Mouse (Mus musculus) kidney, embryonic 15.5 days (tissue): ENCODE measurements around the gene Bbs9. TPM values are rescaled to one million over a fixed set of nuclear protein-coding genes. Genes with fewer than 3 reads are reported as not detected.

Experiments used
- ATAC-seq: fragments of 200-750 bp; cut with Nextera tagmentation; replicated peaks from 2 replicates; pipeline ENCODE4 v1.8.0; 2017; ENCODE audit warnings: moderate TSS enrichment; ENCODE audit not compliant: low FRiP score
- H3K27ac ChIP-seq: fragments of 300-500 bp; sonication (generic); 2 replicates; pipeline ENCODE4 v1.5.1; 2015; ENCODE audit warnings: mild to moderate bottlenecking, inconsistent platforms
- H3K27me3 ChIP-seq: fragments of 300-500 bp; sonication (generic); 2 replicates; pipeline ENCODE4 v1.6.1; 2015; ENCODE audit warnings: inconsistent platforms
- H3K36me3 ChIP-seq: fragments of 300-500 bp; sonication (generic); 2 replicates; pipeline ENCODE4 v1.6.1; 2015; ENCODE audit warnings: inconsistent platforms
- H3K4me1 ChIP-seq: fragments of 300-500 bp; sonication (generic); 2 replicates; pipeline ENCODE4 v1.6.1; 2015; ENCODE audit warnings: inconsistent platforms
- H3K4me2 ChIP-seq: fragments of 300-500 bp; sonication (generic); 2 replicates; pipeline ENCODE4 v1.6.1; 2015; ENCODE audit warnings: moderate library complexity, mild to moderate bottlenecking, inconsistent platforms
- H3K4me3 ChIP-seq: fragments of 300-500 bp; sonication (generic); replicated peaks from 2 replicates; pipeline ENCODE4 v1.5.1; 2015; ENCODE audit warnings: mild to moderate bottlenecking, inconsistent platforms
- H3K9ac ChIP-seq: fragments of 300-500 bp; sonication (generic); 2 replicates; pipeline ENCODE4 v1.6.1; 2015; ENCODE audit warnings: mild to moderate bottlenecking, inconsistent platforms
- H3K9me3 ChIP-seq: fragments of 300-500 bp; sonication (generic); replicated peaks from 2 replicates; pipeline ENCODE4 v1.6.1; 2016; ENCODE audit warnings: inconsistent platforms
- WGBS: fragments of 180-500 bp; shearing (Covaris S2); methylation state at CpG from one replicate; pipeline ENCODE4 v1.1.7; 2015; ENCODE audit warnings: mixed read lengths; 5-methylcytosine and 5-hydroxymethylcytosine counted together
- polyA plus RNA-seq: library from polyadenylated mRNA; unstranded; fragments of >200 nt; fragmentation: Nextera tagmentation; extraction: Ambion mirVana; gene quantifications from 2 replicates; pipeline ENCODE4 v1.2.1, GENCODE M21; 2015

The Bbs9 gene
- polyA plus RNA-seq, 1 experiment from 2014 or later = 12.3 TPM

DNA sequence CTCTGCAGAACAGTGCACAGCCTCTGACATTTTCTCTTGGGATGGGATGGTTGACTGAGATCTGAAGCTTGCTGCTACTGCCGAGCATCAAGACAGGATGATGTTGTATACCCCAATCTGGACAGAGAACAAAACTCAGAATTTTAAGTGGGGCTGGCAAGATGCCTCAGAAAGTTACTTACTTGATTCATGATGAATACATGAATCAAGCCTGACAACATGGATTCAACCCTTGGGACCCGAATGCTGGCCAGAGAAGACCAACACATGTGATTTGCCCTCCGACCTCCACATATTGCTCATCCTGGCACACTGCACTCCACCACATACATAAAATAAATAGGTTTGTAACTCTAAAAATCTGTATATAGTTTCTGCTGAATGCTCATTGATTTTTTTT lies 403.8 kb downstream of the Bbs9 start:
- no peaks in the 10 kb centered on the region for H3K4me1 ChIP-seq
- H3K4me2 ChIP-seq = no peak overlapping the region
- no peak for ATAC-seq
- H3K9ac ChIP-seq = no peak overlapping the region
- no peaks in the 10 kb centered on the region for H3K36me3 ChIP-seq
- H3K9me3 ChIP-seq = no peaks in the 10 kb centered on the region
- H3K27me3 ChIP-seq = no peaks in the 10 kb centered on the region
- WGBS = 73% methylated on average over 3 of the region's 3 CpGs
- H3K27ac ChIP-seq = no peak overlapping the region
- H3K4me3 ChIP-seq = no peak overlapping the region

DNA sequence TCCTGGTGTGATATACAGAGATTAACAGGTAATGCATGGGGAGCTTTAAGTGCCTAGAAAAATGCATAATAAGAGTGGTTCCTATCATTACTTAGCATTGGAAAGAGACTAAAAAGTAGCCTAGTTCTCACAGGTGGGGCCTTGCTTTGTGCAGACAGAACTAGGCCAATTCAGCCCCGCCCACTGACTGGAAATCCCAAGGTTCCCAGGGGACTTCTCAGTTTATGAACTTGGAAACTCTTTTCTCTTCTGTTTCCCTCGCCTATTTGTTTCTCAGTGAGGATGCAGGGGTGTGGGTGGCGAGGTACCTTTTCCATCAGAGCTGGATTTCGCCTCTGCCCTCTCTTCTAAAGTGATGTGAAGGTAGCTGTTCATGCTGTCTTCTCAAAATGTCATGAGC lies 410.8 kb downstream of the Bbs9 start:
- Histone ChIP-seq H3K27me3 (no peaks in the 10 kb centered on the region), H3K27ac (no peak overlapping the region), H3K4me1 (no peaks in the 10 kb centered on the region), H3K9me3 (no peaks in the 10 kb centered on the region), H3K4me2 (no peak overlapping the region), H3K4me3 (no peak overlapping the region), H3K36me3 (no peaks in the 10 kb centered on the region), H3K9ac (no peak overlapping the region)
- no peak for ATAC-seq
- WGBS = 86% methylated on average over 4 of the region's 4 CpGs

DNA sequence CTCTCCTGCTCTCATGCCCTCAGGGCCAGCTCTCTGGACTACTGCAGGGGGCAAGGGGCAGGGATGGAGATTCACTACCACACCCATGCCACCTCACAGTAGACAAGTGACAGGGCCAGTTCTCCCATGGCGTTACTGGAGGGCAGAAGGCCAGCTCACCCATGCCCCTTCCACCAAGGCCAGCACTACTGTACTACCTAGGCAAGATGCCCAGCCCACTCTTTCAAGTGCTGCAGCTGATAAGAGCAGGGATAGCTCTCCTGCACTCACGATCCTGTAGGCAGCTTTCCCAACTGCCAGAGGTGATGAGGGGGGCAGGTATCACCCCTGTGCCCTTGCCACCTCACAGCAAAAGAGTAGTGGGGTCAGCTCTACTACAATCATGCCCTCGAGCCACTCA lies 429.9 kb downstream of the Bbs9 start:
- Histone ChIP-seq H3K4me2 (no peak overlapping the region), H3K9me3 (no peaks in the 10 kb centered on the region), H3K27ac (no peak overlapping the region), H3K4me3 (no peak overlapping the region), H3K9ac (no peak overlapping the region), H3K36me3 (no peaks in the 10 kb centered on the region), H3K27me3 (no peaks in the 10 kb centered on the region), H3K4me1 (no peaks in the 10 kb centered on the region)
- ATAC-seq = no peak
- WGBS = 74% methylated on average over 3 of the region's 3 CpGs

DNA sequence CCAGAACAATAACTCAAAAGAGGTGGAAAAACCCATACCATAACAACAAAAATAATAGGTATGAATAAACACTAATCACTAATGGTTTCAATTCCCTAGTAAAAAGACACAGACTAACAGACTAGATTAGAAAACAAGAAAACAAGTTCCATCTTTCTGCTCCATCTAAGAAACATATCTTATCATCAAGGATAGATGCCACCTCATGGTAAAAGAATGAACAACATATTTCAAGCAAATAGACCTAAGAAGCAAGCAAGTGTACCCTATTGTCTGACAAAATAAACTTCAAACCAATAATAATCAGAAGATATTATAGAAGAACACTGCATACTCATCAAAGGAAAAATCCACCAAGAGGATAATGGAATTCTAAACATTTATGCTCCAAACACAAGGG lies 441.3 kb downstream of the Bbs9 start:
- Histone ChIP-seq H3K9ac (no peak overlapping the region), H3K36me3 (no peaks in the 10 kb centered on the region), H3K9me3 (no peaks in the 10 kb centered on the region), H3K27ac (no peak overlapping the region), H3K4me3 (no peak overlapping the region), H3K4me2 (no peak overlapping the region), H3K27me3 (no peaks in the 10 kb centered on the region), H3K4me1 (no peaks in the 10 kb centered on the region)
- ATAC-seq = no peak

DNA sequence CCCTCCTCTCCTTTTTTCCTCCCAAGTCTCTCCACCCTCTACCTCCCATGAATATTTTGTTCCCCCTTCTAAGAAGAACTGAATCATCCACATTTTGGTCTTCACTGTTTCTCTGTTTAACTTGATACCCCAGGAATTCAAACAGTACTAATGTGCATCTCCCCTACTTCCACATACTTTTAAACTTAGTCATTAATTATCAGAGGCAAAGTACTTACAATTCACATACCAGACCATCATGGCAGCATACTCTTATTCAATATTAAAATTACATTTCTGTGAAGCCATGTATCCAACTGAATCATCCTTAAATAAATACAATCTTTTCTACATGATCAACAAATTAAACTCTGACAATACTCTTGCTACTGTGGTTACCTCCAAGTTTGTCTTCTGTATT lies 460.1 kb downstream of the Bbs9 start:
- peaks cover 14% of the 10 kb centered on the region for H3K4me1 ChIP-seq
- H3K9me3 ChIP-seq = no peaks in the 10 kb centered on the region
- no peak overlapping the region for H3K27ac ChIP-seq
- H3K27me3 ChIP-seq = no peaks in the 10 kb centered on the region
- no peak overlapping the region for H3K4me2 ChIP-seq
- H3K4me3 ChIP-seq = no peak overlapping the region
- no peak overlapping the region for H3K9ac ChIP-seq
- no peak for ATAC-seq
- no peaks in the 10 kb centered on the region for H3K36me3 ChIP-seq

Other genes with a start within 250 kb of the Bbs9 start
- gene Zfp599, start 215.8 kb upstream of the Bbs9 start, polyA plus RNA-seq = 4.9 and 5.0 TPM in 2 replicates
- gene Zfp810, start 168.1 kb upstream of the Bbs9 start, polyA plus RNA-seq = 23.2 and 24.5 TPM in 2 replicates
- gene Anln, start 86.5 kb upstream of the Bbs9 start, polyA plus RNA-seq = 44.8 and 49.6 TPM in 2 replicates
- gene 9530077C05Rik, start 64.2 kb upstream of the Bbs9 start, polyA plus RNA-seq = 3.6 and 5.0 TPM in 2 replicates
- not detected in 2 replicates for gene Gm17545, start 21.4 kb upstream of the Bbs9 start, polyA plus RNA-seq
- gene Rp9, start 6.0 kb upstream of the Bbs9 start, polyA plus RNA-seq = 64.9 and 65.5 TPM in 2 replicates